Mouse (Mus musculus): ENCODE data around the gene Capn11.

The Capn11 gene

GRCm38 (mm10) chr17:45682843-45683242 lies 23.7 kb upstream of the Capn11 start:
- DNase-seq (ENCODE audit: low read depth, low spot score): peak; percentile 42

- peak; percentile 81 for DNase-seq (ENCODE audit: low read depth, low spot score)
Measured at GRCm38 (mm10) chr17:45681588-45681987, 22.5 kb upstream of the Capn11 start.

- DNase-seq (ENCODE audit: low read depth, low spot score): peak; percentile 56
Measured at GRCm38 (mm10) chr17:45680391-45680980, 21.4 kb upstream of the Capn11 start.

GRCm38 (mm10) chr17:45678106-45678505 lies 19.0 kb upstream of the Capn11 start:
- peak; percentile 77 for DNase-seq (ENCODE audit: low read depth, low spot score)

- DNase-seq (ENCODE audit: low read depth, low spot score): no peak
Measured at GRCm38 (mm10) chr17:45672598-45672997, 13.5 kb upstream of the Capn11 start.

GRCm38 (mm10) chr17:45671821-45672220 lies 12.7 kb upstream of the Capn11 start:
- no peak for DNase-seq (ENCODE audit: low read depth, low spot score)

- DNase-seq (ENCODE audit: low read depth, low spot score): no peak
Measured at GRCm38 (mm10) chr17:45667986-45668385, 8.9 kb upstream of the Capn11 start.

- DNase-seq (ENCODE audit: low read depth, low spot score): no peak
Measured at GRCm38 (mm10) chr17:45667481-45667880, 8.4 kb upstream of the Capn11 start.

- DNase-seq (ENCODE audit: low read depth, low spot score): peak; percentile 65
Measured at GRCm38 (mm10) chr17:45666091-45666490, 7.0 kb upstream of the Capn11 start.

GRCm38 (mm10) chr17:45664608-45665007 lies 5.5 kb upstream of the Capn11 start:
- no peak for DNase-seq (ENCODE audit: low read depth, low spot score)

- DNase-seq (ENCODE audit: low read depth, low spot score): peak; percentile 92
Measured at GRCm38 (mm10) chr17:45663106-45663919, 4.2 kb upstream of the Capn11 start.

- peak; percentile 87 for DNase-seq (ENCODE audit: low read depth, low spot score)
Measured at GRCm38 (mm10) chr17:45655820-45656219, 3.3 kb downstream of the Capn11 start.

GRCm38 (mm10) chr17:45653233-45653632 lies 5.9 kb downstream of the Capn11 start:
- DNase-seq (ENCODE audit: low read depth, low spot score): no peak

- peak; percentile 59 for DNase-seq (ENCODE audit: low read depth, low spot score)
Measured at GRCm38 (mm10) chr17:45644185-45644584, 14.9 kb downstream of the Capn11 start.

GRCm38 (mm10) chr17:45642701-45643100 lies 16.4 kb downstream of the Capn11 start:
- peak; percentile 86 for DNase-seq (ENCODE audit: low read depth, low spot score)

GRCm38 (mm10) chr17:45641981-45642380 lies 17.1 kb downstream of the Capn11 start:
- no peak for DNase-seq (ENCODE audit: low read depth, low spot score)

- DNase-seq (ENCODE audit: low read depth, low spot score): no peak
Measured at GRCm38 (mm10) chr17:45638596-45639295, 20.4 kb downstream of the Capn11 start.

- DNase-seq (ENCODE audit: low read depth, low spot score): no peak
Measured at GRCm38 (mm10) chr17:45634033-45634432, 25.1 kb downstream of the Capn11 start.

GRCm38 (mm10) chr17:45631940-45632339 lies 27.2 kb downstream of the Capn11 start:
- no peak for DNase-seq (ENCODE audit: low read depth, low spot score)

- no peak for DNase-seq (ENCODE audit: low read depth, low spot score)
Measured at GRCm38 (mm10) chr17:45630992-45631391, 28.1 kb downstream of the Capn11 start.

GRCm38 (mm10) chr17:45629861-45630694 lies 29.0 kb downstream of the Capn11 start:
- DNase-seq (ENCODE audit: low read depth, low spot score): peak; percentile 87

Measured in ZHBTc4 (cell line).